Mouse (Mus musculus): ENCODE results near the gene Zfp61. TPM values are rescaled to one million over a fixed set of nuclear protein-coding genes. Genes with fewer than 3 reads are reported as not detected.

Zfp61 gene
- polyA plus RNA-seq, 1 experiment from 2014 or later: 21.7 TPM

DNA sequence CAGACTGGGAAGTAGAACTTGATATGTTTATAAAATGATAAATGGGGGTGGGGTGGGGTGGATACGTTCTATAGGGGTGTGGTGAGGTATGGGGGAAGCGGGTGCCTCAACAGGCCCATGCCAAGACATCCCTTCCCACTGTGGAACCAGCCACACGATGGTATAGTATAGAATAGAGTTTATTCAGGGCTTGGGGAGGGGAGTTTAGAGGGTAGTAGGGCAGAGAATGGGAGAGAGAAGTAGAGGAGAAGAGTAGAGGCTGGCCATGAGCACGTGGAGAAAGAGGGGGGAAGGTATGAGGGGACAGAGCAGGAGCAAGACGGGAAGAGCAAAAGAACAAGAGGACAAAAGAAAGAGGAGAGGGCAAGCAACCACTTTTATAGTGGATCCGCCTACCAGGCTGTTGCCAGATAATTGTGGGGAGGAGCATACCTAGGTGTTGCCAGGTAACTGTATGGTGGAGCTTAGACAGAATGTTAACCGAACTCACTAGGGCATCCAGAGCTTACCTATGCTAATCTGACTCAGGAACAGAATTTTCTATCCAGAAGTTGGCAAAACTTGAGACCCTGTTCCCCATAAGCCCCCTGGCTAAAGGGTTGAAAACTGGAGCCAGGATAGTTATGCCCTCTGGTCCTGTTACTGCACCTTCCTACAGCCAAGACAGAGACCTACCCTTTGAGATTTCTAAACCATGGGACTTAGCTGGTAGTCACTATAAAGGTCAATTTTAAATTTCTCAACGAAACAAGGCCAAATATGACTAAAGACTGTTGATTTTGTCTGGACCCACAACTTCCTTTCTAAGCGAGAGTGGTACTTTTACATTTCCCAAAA, 47.0 kb downstream of the Zfp61 start:
- Histone ChIP-seq H3K9me3 (ENCODE audit: control insufficient read depth, low read length) (no peaks in the 10 kb centered on the region), H3K4me1 (ENCODE audit: control insufficient read depth, insufficient read depth, low read length) (peaks cover 5% of the 10 kb centered on the region), H3K9ac (ENCODE audit: low read depth, low read length) (peak overlapping the region; percentile 48; the same call in 1 of the 2 replicates), H3K36me3 (ENCODE audit: control insufficient read depth, insufficient read depth, low read length) (no peaks in the 10 kb centered on the region), H3K4me3 (ENCODE audit: low read length) (peak overlapping the region; percentile 60), H3K4me2 (ENCODE audit: low read depth, low read length) (peak overlapping the region; percentile 53), H3K27ac (ENCODE audit: low read length) (no peak overlapping the region), H3K27me3 (replicated peaks; ENCODE audit: control insufficient read depth, insufficient read depth, low read length) (no peaks in the 10 kb centered on the region)
- ATAC-seq: peak; percentile 70
- 64% methylated on average over 9 of the region's 9 CpGs for WGBS

Small RNA genes within 50 kb of the gene (microRNA-seq; reads per million reads assigned to microRNA genes)
- not detected for gene Gm27592

Other genes with a start within 250 kb of the Zfp61 start
- gene Vmn1r183, start 248.0 kb downstream of the Zfp61 start, polyA plus RNA-seq (2015; fragmentation: Nextera tagmentation; extraction: Ambion mirVana): not detected in 2 replicates
- gene Zfp180, start 219.3 kb downstream of the Zfp61 start, polyA plus RNA-seq (2015; fragmentation: Nextera tagmentation; extraction: Ambion mirVana): 13.2 and 15.0 TPM in 2 replicates
- gene Zfp112, start 188.9 kb downstream of the Zfp61 start, polyA plus RNA-seq (2015; fragmentation: Nextera tagmentation; extraction: Ambion mirVana): 4.3 and 5.3 TPM in 2 replicates
- 12.0 and 13.6 TPM in 2 replicates for gene Zfp235, start 167.1 kb downstream of the Zfp61 start, polyA plus RNA-seq (2015; fragmentation: Nextera tagmentation; extraction: Ambion mirVana)
- 2.5 and 3.4 TPM in 2 replicates for gene Zfp114, start 126.2 kb downstream of the Zfp61 start, polyA plus RNA-seq (2015; fragmentation: Nextera tagmentation; extraction: Ambion mirVana)
- 6.7 and 8.2 TPM in 2 replicates for gene Zfp111, start 89.8 kb downstream of the Zfp61 start, polyA plus RNA-seq (2015; fragmentation: Nextera tagmentation; extraction: Ambion mirVana)
- 3.7 TPM in 2 replicates for gene Zfp109, start 63.7 kb downstream of the Zfp61 start, polyA plus RNA-seq (2015; fragmentation: Nextera tagmentation; extraction: Ambion mirVana)
- gene Zfp108, start 46.4 kb downstream of the Zfp61 start, polyA plus RNA-seq (2015; fragmentation: Nextera tagmentation; extraction: Ambion mirVana): 2.4 and 2.9 TPM in 2 replicates
- gene Zfp93, start 30.8 kb downstream of the Zfp61 start, polyA plus RNA-seq (2015; fragmentation: Nextera tagmentation; extraction: Ambion mirVana): 5.4 and 6.8 TPM in 2 replicates
- gene Zfp94, start 15.4 kb upstream of the Zfp61 start, polyA plus RNA-seq (2015; fragmentation: Nextera tagmentation; extraction: Ambion mirVana): 6.0 and 7.3 TPM in 2 replicates
- not detected in 2 replicates for gene Tescl, start 32.7 kb upstream of the Zfp61 start, polyA plus RNA-seq (2015; fragmentation: Nextera tagmentation; extraction: Ambion mirVana)
- gene Lypd5, start 48.0 kb upstream of the Zfp61 start, polyA plus RNA-seq (2015; fragmentation: Nextera tagmentation; extraction: Ambion mirVana): 0.10 TPM in 1 of 2 replicates, not detected in the other
- 2.5 and 4.3 TPM in 2 replicates for gene Kcnn4, start 69.0 kb upstream of the Zfp61 start, polyA plus RNA-seq (2015; fragmentation: Nextera tagmentation; extraction: Ambion mirVana)
- gene Smg9, start 98.4 kb upstream of the Zfp61 start, polyA plus RNA-seq (2015; fragmentation: Nextera tagmentation; extraction: Ambion mirVana): 20.4 and 22.0 TPM in 2 replicates
- 0.07 TPM in 1 of 2 replicates, not detected in the other for gene Irgc1, start 151.1 kb upstream of the Zfp61 start, polyA plus RNA-seq (2015; fragmentation: Nextera tagmentation; extraction: Ambion mirVana)
- gene Plaur, start 161.3 kb upstream of the Zfp61 start, polyA plus RNA-seq (2015; fragmentation: Nextera tagmentation; extraction: Ambion mirVana): 8.0 and 9.7 TPM in 2 replicates
- gene Cadm4, start 180.8 kb upstream of the Zfp61 start, polyA plus RNA-seq (2015; fragmentation: Nextera tagmentation; extraction: Ambion mirVana): 1.2 and 1.5 TPM in 2 replicates
- 26.3 and 26.6 TPM in 2 replicates for gene Zfp428, start 205.8 kb upstream of the Zfp61 start, polyA plus RNA-seq (2015; fragmentation: Nextera tagmentation; extraction: Ambion mirVana)
- 0.13 and 0.20 TPM in 2 replicates for gene AC161166.1, start 211.2 kb upstream of the Zfp61 start, polyA plus RNA-seq (2015; fragmentation: Nextera tagmentation; extraction: Ambion mirVana)
- gene Irgq, start 229.5 kb upstream of the Zfp61 start, polyA plus RNA-seq (2015; fragmentation: Nextera tagmentation; extraction: Ambion mirVana): 3.3 and 4.1 TPM in 2 replicates
- 0.16 TPM in 1 of 2 replicates, not detected in the other for gene Pinlyp, start 244.9 kb upstream of the Zfp61 start, polyA plus RNA-seq (2015; fragmentation: Nextera tagmentation; extraction: Ambion mirVana)
- 79.8 and 88.1 TPM in 2 replicates for gene Xrcc1, start 245.1 kb upstream of the Zfp61 start, polyA plus RNA-seq (2015; fragmentation: Nextera tagmentation; extraction: Ambion mirVana)

Measured in intestine, embryonic 16.5 days (tissue).